Mouse (Mus musculus) neutrophil, adult 5-6 weeks (primary cell): Measurements from ENCODE around the gene Gart. TPM values are rescaled to one million over a fixed set of nuclear protein-coding genes. Genes with fewer than 3 reads are reported as not detected.

Source experiments
- ATAC-seq: fragments of 151-379, 151-347 bp; 2 replicates; pipeline ENCODE4 v1.8.0; 2017; ENCODE audit warnings: mild to moderate bottlenecking, moderate TSS enrichment; ENCODE audit not compliant: insufficient number of reproducible peaks, poor library complexity, low FRiP score, severe bottlenecking; ENCODE audit errors: extremely low read depth
- total RNA-seq: library from RNA; stranded (forward); fragments of 200-1000 nt; gene quantifications from 2 replicates; pipeline ENCODE4 v1.2.3, GENCODE M21; 2017

Gene Gart
- total RNA-seq, 1 experiment from 2014 or later: 48.8 TPM

- ATAC-seq: no peak
Measured at GRCm38 (mm10) chr16:91586244-91586643, 60.5 kb downstream of the Gart start.

GRCm38 (mm10) chr16:91585617-91586016 is 61.1 kb downstream of the Gart start:
- ATAC-seq: no peak

DNA sequence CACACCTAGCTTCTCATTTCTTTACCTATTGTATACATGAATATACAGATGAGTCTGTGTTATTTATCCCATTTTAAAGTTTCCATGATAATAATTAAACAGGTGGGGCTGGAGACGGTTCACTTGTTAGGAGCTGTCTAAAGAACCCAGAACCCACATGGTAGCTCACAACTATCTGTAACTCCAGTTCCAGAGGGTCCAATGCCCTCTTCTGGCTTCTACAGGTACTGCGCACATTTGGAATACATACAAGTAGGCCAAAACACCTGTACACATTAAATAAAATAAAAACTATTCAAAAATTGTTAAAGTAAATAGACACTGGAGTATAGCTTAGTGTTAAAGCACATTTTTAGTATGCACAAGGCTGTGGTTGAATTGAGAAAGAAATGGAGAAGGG is 64.4 kb downstream of the Gart start:
- 0 out of 2 replicates have a peak, but pooled peaks have one; percentile 30 for ATAC-seq

DNA sequence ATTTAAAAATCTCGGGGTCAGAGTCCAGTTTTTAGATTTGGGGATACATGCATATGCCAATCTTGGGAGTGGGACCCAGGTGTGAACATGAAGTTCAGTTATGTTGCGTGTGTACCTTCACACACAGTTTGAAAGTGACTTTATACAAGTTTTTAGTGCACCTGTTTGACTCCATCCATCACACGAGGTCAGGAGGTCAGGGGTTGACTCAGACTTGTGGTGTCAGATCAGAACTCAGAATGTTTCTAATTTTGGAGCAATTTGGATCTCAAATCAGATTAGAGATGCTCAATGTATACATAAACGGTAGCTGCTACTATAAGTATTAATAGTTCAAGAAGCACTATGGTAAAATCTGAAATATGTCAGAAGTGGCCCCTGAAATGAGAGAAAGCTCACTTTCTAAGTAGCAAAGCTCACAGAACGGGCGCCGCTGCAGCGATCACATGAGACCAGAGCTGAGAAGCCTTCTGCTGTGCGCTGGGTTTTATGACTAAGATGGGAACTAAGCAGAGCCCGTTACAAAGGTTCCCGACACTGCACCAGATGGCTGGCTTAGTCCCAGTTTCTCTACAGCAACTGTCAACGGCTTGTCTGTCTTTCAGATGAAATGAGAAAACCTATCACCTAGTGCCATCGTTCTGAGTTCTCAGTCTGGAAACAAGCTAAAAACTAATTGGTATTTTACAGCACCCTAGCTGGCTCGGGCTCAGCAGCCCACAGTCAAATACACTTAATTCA is 67.6 kb downstream of the Gart start:
- no peak for ATAC-seq

GRCm38 (mm10) chr16:91575151-91575550 is 71.6 kb downstream of the Gart start:
- no peak for ATAC-seq

Other genes starting within 250 kb of the Gart start
- 144 and 156 TPM in 2 replicates for gene Il10rb, start 240.8 kb downstream of the Gart start, total RNA-seq
- 159 and 168 TPM in 2 replicates for gene Ifnar1, start 161.7 kb downstream of the Gart start, total RNA-seq
- gene Ifngr2, start 99.9 kb downstream of the Gart start, total RNA-seq: 58.2 and 72.7 TPM in 2 replicates
- gene Tmem50b, start 49.2 kb downstream of the Gart start, total RNA-seq: 81.5 and 86.4 TPM in 2 replicates
- gene Dnajc28, start 27.9 kb downstream of the Gart start, total RNA-seq: 8.3 and 9.1 TPM in 2 replicates
- gene Son, start 554 bp upstream of the Gart start, total RNA-seq: 542 and 583 TPM in 2 replicates
- gene Donson, start 41.8 kb upstream of the Gart start, total RNA-seq: 81.0 and 93.7 TPM in 2 replicates
- 82.5 and 90.5 TPM in 2 replicates for gene Cryzl1, start 82.0 kb upstream of the Gart start, total RNA-seq
- gene Itsn1, start 82.3 kb upstream of the Gart start, total RNA-seq: 20.7 and 27.0 TPM in 2 replicates